Mouse (Mus musculus) adrenal gland, postnatal 10 days (tissue): ENCODE results near the gene Mfsd11. TPM values are rescaled to one million over a fixed set of nuclear protein-coding genes. Genes with fewer than 3 reads are reported as not detected.
"Not testable (repeated sequence)": the region's sequence is repeated elsewhere in the genome, so short reads cannot be mapped to it uniquely, and the experiment has no call there.

ENCODE experiments used
- DNase-seq: peaks from one replicate; pipeline ENCODE4 v3.0.0; 2021; ENCODE audit warnings: mixed read lengths
- total RNA-seq, 2 experiments: library from RNA; stranded (reverse); gene quantifications; 2 replicates each; pipeline ENCODE4 v1.2.3; 2021

Mfsd11 gene
- total RNA-seq, 2 experiments from 2014 or later: 26.8 to 44.4 TPM

- no peak for DNase-seq
These were observed 30.2 kb downstream of the Mfsd11 start for GRCm38 (mm10) chr11:116882446-116882845.

DNA sequence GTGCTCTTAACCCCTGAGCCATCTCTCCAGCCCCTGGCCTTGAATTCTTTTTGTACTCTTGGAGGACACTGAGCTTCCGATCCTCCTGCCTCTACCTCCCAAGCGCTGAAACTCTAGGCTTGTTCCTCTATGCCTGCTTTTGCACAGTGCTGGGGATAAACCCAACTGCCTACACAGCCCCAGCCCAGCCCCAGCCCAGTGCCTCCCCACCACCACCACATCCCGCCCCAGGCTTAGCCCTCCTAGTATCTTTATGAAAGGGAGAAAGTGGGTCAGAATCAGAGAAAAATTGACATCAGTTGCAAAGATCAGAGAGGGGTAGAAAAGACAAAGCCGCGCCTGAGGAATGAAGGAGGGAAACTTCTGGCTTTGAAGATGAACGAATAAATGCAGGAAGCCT, 31.8 kb downstream of the Mfsd11 start:
- DNase-seq: no peak

DNA sequence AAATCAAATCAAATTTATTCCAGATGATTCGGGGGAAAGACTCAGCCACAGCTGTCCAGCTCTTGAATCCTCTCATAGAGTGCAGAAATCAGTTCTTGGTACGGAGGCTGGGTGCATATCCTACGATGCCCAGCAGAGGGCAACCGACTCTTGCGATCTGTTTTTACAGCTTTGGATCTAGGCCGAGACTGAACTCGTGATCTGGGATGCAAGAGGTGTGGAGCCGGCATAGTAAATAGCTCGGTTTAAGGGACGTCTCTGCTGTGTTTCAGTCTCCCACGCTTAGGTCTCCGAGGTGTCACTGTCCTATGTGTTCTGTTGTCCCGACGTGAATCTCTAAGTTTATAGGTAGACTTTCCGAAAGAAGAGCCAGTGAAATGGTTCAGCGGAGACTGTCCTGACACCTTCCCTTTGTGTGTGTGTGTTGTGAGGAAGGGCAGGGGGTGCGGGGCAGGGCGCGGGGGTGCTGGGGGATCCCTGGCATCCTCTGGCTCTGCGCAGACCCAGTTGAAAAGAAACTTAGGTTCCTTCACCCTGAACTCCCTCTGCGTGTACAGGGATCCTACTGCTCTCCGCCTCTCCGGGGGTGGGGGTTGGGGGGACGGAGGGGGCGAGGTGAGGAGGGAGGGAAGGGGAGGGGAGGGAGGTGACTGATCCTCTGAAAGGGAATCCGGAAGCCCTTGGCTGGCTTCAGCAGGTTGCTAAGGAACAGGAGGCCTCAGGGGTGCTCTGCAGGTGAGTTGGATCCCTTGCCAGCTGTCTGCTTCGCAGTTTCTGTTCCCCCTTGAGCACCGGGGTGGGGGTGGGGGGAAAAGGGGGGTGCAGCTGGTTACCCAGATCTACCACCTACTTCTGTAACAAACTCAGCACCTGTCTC, 33.3 kb downstream of the Mfsd11 start:
- DNase-seq: peak; percentile 89

DNA sequence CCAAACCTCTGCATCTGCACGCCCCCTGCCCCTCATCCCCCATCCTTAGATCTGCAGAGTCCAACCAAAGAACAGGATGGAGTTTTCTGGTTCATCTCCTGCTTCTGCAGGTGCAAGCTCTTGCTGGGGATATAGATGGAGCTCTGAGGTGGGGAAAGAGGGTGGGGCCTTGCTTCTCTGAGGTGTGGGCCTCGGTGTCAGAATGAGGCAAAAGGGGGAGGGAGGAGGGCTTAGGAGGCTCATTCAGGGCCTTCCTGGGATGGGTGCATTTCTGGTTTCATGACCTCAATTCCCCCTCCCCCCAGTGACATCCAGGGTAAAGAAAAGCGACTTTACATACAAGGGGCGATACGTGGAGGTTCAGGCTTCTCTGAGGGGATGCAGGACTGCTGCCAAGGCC, 34.9 kb downstream of the Mfsd11 start:
- DNase-seq: no peak

- DNase-seq: no peak
These were observed 41.5 kb downstream of the Mfsd11 start for GRCm38 (mm10) chr11:116893532-116894442.

DNA sequence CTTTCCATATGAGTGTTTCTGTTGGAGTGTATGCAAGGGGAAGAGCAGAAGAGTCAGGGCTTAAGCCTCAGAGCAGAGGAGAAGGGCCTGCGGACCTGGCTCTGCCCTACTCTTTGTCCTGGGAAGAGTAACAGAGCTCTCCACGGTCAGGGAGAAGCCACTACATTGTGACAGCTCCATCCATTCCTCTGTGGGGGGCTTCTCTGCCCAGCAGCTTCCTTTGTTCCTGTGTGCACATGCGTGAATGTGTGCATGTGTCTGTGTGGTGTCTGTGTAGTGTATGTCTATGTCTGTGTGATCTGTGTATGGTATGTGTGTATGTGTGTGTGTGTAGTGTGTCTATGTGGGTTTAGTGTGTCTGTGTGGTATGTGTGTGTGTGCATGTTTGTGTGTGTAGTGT, 43.2 kb downstream of the Mfsd11 start:
- no peak for DNase-seq

DNA sequence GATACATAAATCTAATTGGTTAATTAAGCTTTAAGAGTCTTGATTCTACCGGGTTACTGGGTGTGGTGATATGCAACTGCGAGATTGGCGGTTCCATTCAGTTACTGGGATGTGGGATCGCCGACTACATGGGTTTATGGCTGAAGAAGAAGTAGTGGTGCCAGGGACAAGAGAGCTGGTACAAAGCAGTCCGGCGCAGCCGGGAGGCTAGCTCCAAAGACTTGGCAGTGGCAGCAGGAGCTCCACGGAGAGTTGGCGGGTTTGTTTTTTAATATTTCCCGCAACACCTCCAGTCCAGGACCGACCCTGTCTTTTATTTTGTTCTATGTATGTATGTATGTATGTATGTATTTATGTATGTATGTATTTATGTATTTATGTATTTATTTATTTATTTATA, 47.0 kb downstream of the Mfsd11 start:
- no peak for DNase-seq

DNA sequence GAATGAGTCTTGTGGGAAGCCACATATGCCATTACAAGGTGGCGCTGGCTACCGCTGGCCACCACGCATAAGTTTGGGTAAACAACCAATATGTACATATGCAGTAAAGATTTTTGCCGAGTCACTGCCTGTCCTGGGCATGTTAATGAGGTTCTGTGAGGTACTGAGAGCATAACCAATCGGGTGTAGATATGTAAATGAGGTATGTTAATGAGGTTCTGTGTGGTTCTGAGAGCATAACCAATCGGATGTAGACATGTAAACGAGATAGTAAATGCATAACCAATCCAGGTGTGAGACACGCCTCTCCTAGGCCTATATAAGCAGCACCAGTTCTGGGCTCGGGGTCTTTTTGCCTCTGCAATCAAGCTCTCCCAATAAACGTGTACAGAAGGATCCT, 50.3 kb downstream of the Mfsd11 start:
- DNase-seq: not testable (repeated sequence)

- DNase-seq: no peak
These were observed 53.7 kb downstream of the Mfsd11 start for GRCm38 (mm10) chr11:116905741-116906456.

- no peak for DNase-seq
These were observed 61.3 kb downstream of the Mfsd11 start for GRCm38 (mm10) chr11:116913573-116913972.

DNA sequence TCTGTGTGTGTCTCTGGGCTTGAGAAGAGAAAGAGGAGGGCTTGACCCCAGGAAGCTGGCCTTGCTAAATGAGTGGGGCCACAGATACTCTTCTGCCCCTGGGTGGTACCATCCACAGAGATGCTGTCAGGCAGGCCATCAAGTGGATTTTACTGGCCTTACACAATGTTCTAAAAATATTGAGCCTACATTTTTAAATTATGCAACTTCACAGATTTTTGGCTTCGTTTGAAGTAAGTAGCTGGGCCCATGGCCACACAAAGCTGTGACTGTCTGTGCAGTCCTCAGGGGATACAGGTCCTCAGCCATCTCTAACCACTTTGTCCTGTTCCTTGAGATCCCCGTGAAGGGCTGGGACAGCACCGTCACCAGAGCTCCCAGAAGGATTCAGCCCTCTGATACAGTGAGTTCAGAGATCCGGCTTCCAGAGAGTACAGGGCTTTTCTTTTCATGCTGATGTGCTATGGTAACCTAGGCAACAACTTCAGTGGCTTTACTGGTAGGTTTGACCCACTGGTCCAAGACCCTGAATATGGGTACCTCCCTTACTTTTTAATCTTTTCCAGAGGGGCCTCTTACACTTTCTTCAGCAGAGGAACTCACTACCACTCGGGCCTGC, 62.1 kb downstream of the Mfsd11 start:
- no peak for DNase-seq

- no peak for DNase-seq
These were observed 63.0 kb downstream of the Mfsd11 start for GRCm38 (mm10) chr11:116915241-116915640.

- DNase-seq: no peak
These were observed 65.1 kb downstream of the Mfsd11 start for GRCm38 (mm10) chr11:116917361-116917760.

DNA sequence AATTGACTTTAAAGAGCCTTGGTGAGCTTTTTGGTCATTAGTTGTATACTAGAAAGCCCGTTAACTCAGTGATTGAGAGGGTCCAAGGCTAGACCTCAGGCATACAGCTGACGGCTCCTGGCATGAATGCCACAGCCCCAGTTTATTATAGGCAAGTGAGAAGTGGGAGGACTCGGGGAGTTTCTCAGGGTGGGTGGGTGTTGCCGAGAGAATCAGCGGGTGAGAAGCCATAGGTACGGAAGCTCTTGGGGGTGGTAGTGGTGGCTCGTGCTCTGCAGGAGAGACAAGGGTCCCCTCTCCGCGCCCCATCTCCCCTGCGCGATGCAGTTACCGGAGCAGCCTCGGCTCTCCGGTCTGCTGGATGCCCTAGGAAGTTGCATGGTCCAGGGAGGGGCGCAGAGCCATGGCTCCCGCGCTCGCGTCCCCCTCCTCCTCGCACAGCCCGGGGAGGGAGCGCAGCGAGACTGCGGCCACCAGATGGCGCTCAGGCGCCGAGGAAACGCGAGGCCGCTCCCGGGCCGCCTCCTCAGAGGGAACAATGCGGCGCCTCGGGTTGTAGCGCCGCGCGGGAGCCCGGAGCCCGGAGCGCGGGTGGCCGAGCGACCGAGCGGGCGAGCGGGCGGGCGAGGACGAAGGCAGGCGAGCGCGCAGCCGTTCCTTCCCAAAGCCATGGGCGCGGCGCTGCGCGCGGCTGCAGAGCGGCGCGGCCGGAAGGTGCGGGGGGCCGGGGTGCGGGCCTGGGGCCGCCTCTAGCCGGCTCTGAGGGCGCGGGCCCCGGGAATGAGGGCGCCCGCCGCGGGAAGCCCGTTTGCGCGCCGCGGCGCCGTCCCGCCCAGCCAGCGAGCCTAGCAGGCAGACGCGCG, 66.3 kb downstream of the Mfsd11 start, which contains the start of gene Mgat5b:
TSS of gene Mgat5b (plus strand) at position 541 of the 863 bp plus-strand sequence.
- peak; percentile 92 for DNase-seq

GRCm38 (mm10) chr11:116919186-116920020, 67.2 kb downstream of the Mfsd11 start:
- DNase-seq: no peak

GRCm38 (mm10) chr11:116920746-116921145, 68.5 kb downstream of the Mfsd11 start:
- DNase-seq: peak; percentile 52

- peak; percentile 14 for DNase-seq
These were observed 69.8 kb downstream of the Mfsd11 start for GRCm38 (mm10) chr11:116922058-116922457.
